Mouse (Mus musculus) thymus, postnatal 10 days (tissue): Measurements from ENCODE around the gene Jaml.
"Not testable (repeated sequence)": the region's sequence is repeated elsewhere in the genome, so short reads cannot be mapped to it uniquely, and the experiment has no call there.

Experiments used
- DNase-seq, 2 experiments: peaks; one replicate each; pipeline ENCODE4 v3.0.0; 2021; ENCODE audit warnings: low spot score in 2 of 2

The Jaml gene

GRCm38 (mm10) chr9:45079011-45079410, at the start of gene Jaml:
Gene Jaml, plus strand, starts transcription at chr9:45079183.
- peak; percentile 23 to 46 for DNase-seq

- no peak for DNase-seq
Observed at GRCm38 (mm10) chr9:45030341-45030740, 48.6 kb upstream of the Jaml start.

GRCm38 (mm10) chr9:45032261-45032660, 46.7 kb upstream of the Jaml start:
- DNase-seq: no peak

GRCm38 (mm10) chr9:45034526-45034925, 44.5 kb upstream of the Jaml start:
- no peak for DNase-seq

GRCm38 (mm10) chr9:45037803-45038202, 41.2 kb upstream of the Jaml start:
- DNase-seq: not testable (repeated sequence)

GRCm38 (mm10) chr9:45039499-45039898, 39.5 kb upstream of the Jaml start, which contains the start of gene Mpzl2:
Gene Mpzl2, plus strand, starts transcription at chr9:45039799.
- no peak for DNase-seq

- DNase-seq: no peak
Observed at GRCm38 (mm10) chr9:45040066-45040845, 38.7 kb upstream of the Jaml start.

- no peak for DNase-seq
Observed at GRCm38 (mm10) chr9:45041131-45041838, 37.7 kb upstream of the Jaml start.

- no peak for DNase-seq
Observed at GRCm38 (mm10) chr9:45042056-45042720, 36.8 kb upstream of the Jaml start.

- no peak for DNase-seq
Observed at GRCm38 (mm10) chr9:45042947-45043346, 36.0 kb upstream of the Jaml start.

- DNase-seq: no peak
Observed at GRCm38 (mm10) chr9:45046973-45047372, 32.0 kb upstream of the Jaml start.

- peak; percentile 28 to 52 for DNase-seq
Observed at GRCm38 (mm10) chr9:45048511-45048910, 30.5 kb upstream of the Jaml start.

GRCm38 (mm10) chr9:45049731-45050130, 29.3 kb upstream of the Jaml start:
- DNase-seq: no peak

GRCm38 (mm10) chr9:45050301-45050700, 28.7 kb upstream of the Jaml start:
- DNase-seq: no peak

GRCm38 (mm10) chr9:45055082-45055713, 23.8 kb upstream of the Jaml start, which contains the start of gene Mpzl3:
Gene Mpzl3, plus strand, starts transcription at chr9:45055186.
- peak; percentile 84 to 89 for DNase-seq

- DNase-seq: peak; percentile 41 to 50
Observed at GRCm38 (mm10) chr9:45058304-45058940, 20.6 kb upstream of the Jaml start.

- no peak for DNase-seq
Observed at GRCm38 (mm10) chr9:45060151-45060550, 18.8 kb upstream of the Jaml start.

- no peak for DNase-seq
Observed at GRCm38 (mm10) chr9:45062677-45063076, 16.3 kb upstream of the Jaml start.

GRCm38 (mm10) chr9:45064421-45064820, 14.6 kb upstream of the Jaml start:
- DNase-seq: no peak

GRCm38 (mm10) chr9:45066735-45067134, 12.2 kb upstream of the Jaml start:
- DNase-seq: no peak

- no peak for DNase-seq
Observed at GRCm38 (mm10) chr9:45071800-45072199, 7.2 kb upstream of the Jaml start.
